In the genomic region with DNA sequence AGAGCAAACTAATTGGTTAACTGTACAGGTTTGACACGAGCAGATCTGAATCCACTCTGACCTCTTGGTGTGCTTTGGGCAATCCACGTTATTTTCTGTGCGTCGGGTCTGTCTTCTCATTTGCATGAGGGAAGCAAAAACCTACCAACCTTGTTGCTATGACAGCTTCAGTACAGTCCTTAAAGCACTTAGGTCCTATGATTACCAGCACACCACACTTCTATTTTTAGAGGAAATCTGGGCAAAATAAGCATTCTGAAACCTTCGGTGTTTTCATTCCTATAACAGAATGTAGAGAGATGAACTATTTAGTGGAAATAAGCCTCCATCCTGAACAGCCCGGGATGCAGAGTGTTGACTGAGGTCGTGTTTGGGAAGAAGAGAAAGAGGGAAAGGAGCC, we compare ENCODE assay signal across 25 mouse cellular contexts. TPM values are rescaled to one million over a fixed set of nuclear protein-coding genes. Genes with fewer than 3 reads are reported as not detected.
"Had no signal": no experiment of that assay in that cellular context is flagged by ENCODE, and none has a peak within 500 bp of the region (broad histone marks: within the 10 kb centered on the region; RNA-seq: fewer than 3 reads in every experiment).

No protein-coding gene starts in this region.

- H3K9ac ChIP-seq: heart, embryonic 13.5 days; heart, embryonic 15.5 days; hindbrain, embryonic 13.5 days; hindbrain, embryonic 15.5 days; liver, embryonic 13.5 days; liver, embryonic 15.5 days had no signal

- H3K4me2 ChIP-seq: heart, embryonic 11.5 days; heart, embryonic 13.5 days; heart, embryonic 15.5 days; hindbrain, embryonic 13.5 days; hindbrain, embryonic 15.5 days; liver, embryonic 11.5 days; liver, embryonic 13.5 days; liver, embryonic 15.5 days had no signal

- H3K9me3 ChIP-seq: heart, embryonic 13.5 days; heart, embryonic 15.5 days; hindbrain, embryonic 13.5 days; hindbrain, embryonic 15.5 days; liver, embryonic 13.5 days; liver, embryonic 15.5 days had no signal

- H3K36me3 ChIP-seq: heart, embryonic 13.5 days; heart, embryonic 15.5 days; hindbrain, embryonic 13.5 days; hindbrain, embryonic 15.5 days; liver, embryonic 13.5 days; liver, embryonic 15.5 days had no signal

- H3K4me1 ChIP-seq: heart, embryonic 13.5 days; heart, embryonic 15.5 days; hindbrain, embryonic 13.5 days; hindbrain, embryonic 15.5 days; liver, embryonic 15.5 days had no signal

- H3K4me3 ChIP-seq: heart, adult 2 months; heart, embryonic 13.5 days; heart, embryonic 15.5 days; hindbrain, embryonic 13.5 days; hindbrain, embryonic 15.5 days; left cerebral cortex, adult 2 months; liver, embryonic 13.5 days; liver, embryonic 15.5 days had no signal

- H3K27me3 ChIP-seq: heart, embryonic 13.5 days; heart, embryonic 15.5 days; hindbrain, embryonic 13.5 days; hindbrain, embryonic 15.5 days; liver, embryonic 13.5 days; liver, embryonic 15.5 days had no signal

- H3K27ac ChIP-seq: heart, adult 2 months; heart, embryonic 13.5 days; heart, embryonic 15.5 days; hindbrain, embryonic 13.5 days; hindbrain, embryonic 15.5 days; hindbrain, postnatal 0 days; left cerebral cortex, adult 2 months; liver, embryonic 13.5 days; liver, embryonic 15.5 days had no signal

- ATAC-seq: hindbrain, postnatal 0 days; intestine, embryonic 16.5 days had no signal

- DNase-seq: gastrocnemius, postnatal 14 days; gastrocnemius, postnatal 36 days; heart, adult 2 months; heart, postnatal 14 days; heart, postnatal 36 days; kidney, adult 11 months; kidney, adult 8-10 months; kidney, postnatal 10 days; kidney, postnatal 25 days; kidney, postnatal 4 days; layer of hippocampus, adult 9-11 months; liver; liver, embryonic 13.5 days had no signal

RNA-seq across cellular contexts. Expression of gene Pls1, which starts 22.6 kb away (rescaled TPM):
- total RNA-seq: gastrocnemius, adult 8-10 months; gastrocnemius, postnatal 36 days; hematopoietic stem cell, adult 5-6 weeks had no signal
